Mouse (Mus musculus) hindbrain, embryonic 12.5 days (tissue): ENCODE data around the gene Fntb. TPM values are rescaled to one million over a fixed set of nuclear protein-coding genes. Genes with fewer than 3 reads are reported as not detected.

Experiments
- ATAC-seq: fragments of 200-750 bp; cut with Nextera tagmentation; 2 replicates; pipeline ENCODE4 v1.8.0; 2017; ENCODE audit warnings: moderate TSS enrichment; ENCODE audit not compliant: low FRiP score
- H3K27ac ChIP-seq: fragments of 300-500 bp; sonication (generic); 2 replicates; pipeline ENCODE4 v1.5.1; 2016; ENCODE audit warnings: mild to moderate bottlenecking
- H3K27me3 ChIP-seq: fragments of 300-500 bp; sonication (generic); 2 replicates; pipeline ENCODE4 v1.6.1; 2016; ENCODE audit warnings: mild to moderate bottlenecking
- H3K36me3 ChIP-seq: fragments of 300-500 bp; sonication (generic); 2 replicates; pipeline ENCODE4 v1.6.1; 2016; ENCODE audit warnings: mild to moderate bottlenecking
- H3K4me1 ChIP-seq: fragments of 300-500 bp; sonication (generic); 2 replicates; pipeline ENCODE4 v1.6.1; 2016
- H3K4me2 ChIP-seq: fragments of 300-500 bp; sonication (generic); replicated peaks from 2 replicates; pipeline ENCODE4 v1.6.1; 2016; ENCODE audit warnings: mild to moderate bottlenecking
- H3K4me3 ChIP-seq: fragments of 300-500 bp; sonication (generic); 2 replicates; pipeline ENCODE4 v1.5.1; 2016; ENCODE audit warnings: mild to moderate bottlenecking
- H3K9ac ChIP-seq: fragments of 300-500 bp; sonication (generic); 2 replicates; pipeline ENCODE4 v1.6.1; 2016; ENCODE audit warnings: mild to moderate bottlenecking, moderate library complexity
- H3K9me3 ChIP-seq: fragments of 300-500 bp; sonication (generic); replicated peaks from 2 replicates; pipeline ENCODE4 v1.6.1; 2016; ENCODE audit warnings: mild to moderate bottlenecking
- WGBS: fragments of 180-500 bp; shearing (Covaris S2); methylation state at CpG from one replicate; pipeline ENCODE4 v1.1.7; 2016; 5-methylcytosine and 5-hydroxymethylcytosine counted together
- polyA plus RNA-seq: library from polyadenylated mRNA; unstranded; fragments of >200 nt; fragmentation: Nextera tagmentation; extraction: Ambion mirVana; gene quantifications from 2 replicates; pipeline ENCODE4 v1.2.1, GENCODE M21; 2016

The Fntb gene
- polyA plus RNA-seq, 1 experiment from 2014 or later = 37.0 TPM

- no peak overlapping the region for H3K27ac ChIP-seq
- 81% methylated on average over 9 of the region's 9 CpGs for WGBS
- no peaks in the 10 kb centered on the region for H3K9me3 ChIP-seq
- no peaks in the 10 kb centered on the region for H3K4me1 ChIP-seq
- H3K36me3 ChIP-seq = no peaks in the 10 kb centered on the region
- ATAC-seq = no peak
- no peak overlapping the region for H3K9ac ChIP-seq
- no peak overlapping the region for H3K4me3 ChIP-seq
- no peaks in the 10 kb centered on the region for H3K27me3 ChIP-seq
- no peak overlapping the region for H3K4me2 ChIP-seq
Observed at GRCm38 (mm10) chr12:76883824-76884223, 118.4 kb downstream of the Fntb start.

- WGBS = 94% methylated on average over 4 of the region's 4 CpGs
- H3K4me2 ChIP-seq = no peak overlapping the region
- ATAC-seq = no peak
Observed at GRCm38 (mm10) chr12:76885103-76885502, 119.7 kb downstream of the Fntb start.

GRCm38 (mm10) chr12:76886826-76887225 is 121.4 kb downstream of the Fntb start:
- 87% methylated on average over 7 of the region's 7 CpGs for WGBS
- ATAC-seq = no peak

More at GRCm38 (mm10) chr12:76885103-76885502, 119.7 kb downstream of the Fntb start:
- Histone ChIP-seq H3K27me3 (no peaks in the 10 kb centered on the region), H3K36me3 (no peaks in the 10 kb centered on the region), H3K4me1 (no peaks in the 10 kb centered on the region), H3K9me3 (no peaks in the 10 kb centered on the region), H3K27ac (no peak overlapping the region), H3K4me3 (no peak overlapping the region), H3K9ac (no peak overlapping the region)

GRCm38 (mm10) chr12:76887941-76888340 is 122.6 kb downstream of the Fntb start:
- Histone ChIP-seq H3K36me3 (0 out of 2 replicates have a peak, but pooled peaks cover 17% of the 10 kb centered on the region), H3K9me3 (no peaks in the 10 kb centered on the region), H3K27me3 (no peaks in the 10 kb centered on the region), H3K4me1 (no peaks in the 10 kb centered on the region), H3K4me2 (no peak overlapping the region), H3K9ac (no peak overlapping the region), H3K4me3 (no peak overlapping the region), H3K27ac (no peak overlapping the region)
- ATAC-seq = no peak
- 95% methylated on average over 12 of the region's 12 CpGs for WGBS

More at GRCm38 (mm10) chr12:76886826-76887225, 121.4 kb downstream of the Fntb start:
- Histone ChIP-seq H3K9me3 (no peaks in the 10 kb centered on the region), H3K36me3 (0 out of 2 replicates have a peak, but pooled peaks cover 9% of the 10 kb centered on the region), H3K9ac (no peak overlapping the region), H3K27me3 (no peaks in the 10 kb centered on the region), H3K27ac (no peak overlapping the region), H3K4me3 (no peak overlapping the region), H3K4me2 (no peak overlapping the region), H3K4me1 (no peaks in the 10 kb centered on the region)

GRCm38 (mm10) chr12:76889404-76890184 is 124.2 kb downstream of the Fntb start:
- Histone ChIP-seq H3K27me3 (no peaks in the 10 kb centered on the region), H3K9me3 (no peaks in the 10 kb centered on the region), H3K4me1 (no peaks in the 10 kb centered on the region), H3K4me2 (no peak overlapping the region), H3K36me3 (0 out of 2 replicates have a peak, but pooled peaks cover 17% of the 10 kb centered on the region), H3K9ac (no peak overlapping the region), H3K27ac (no peak overlapping the region), H3K4me3 (no peak overlapping the region)
- ATAC-seq = no peak
- WGBS = 91% methylated on average over 11 of the region's 11 CpGs

- H3K4me1 ChIP-seq = peaks cover 4% of the 10 kb centered on the region; the same call in 1 of the 2 replicates
- 0 out of 2 replicates have a peak, but pooled peaks cover 17% of the 10 kb centered on the region for H3K36me3 ChIP-seq
- 62% methylated on average over 3 of the region's 3 CpGs for WGBS
- no peaks in the 10 kb centered on the region for H3K27me3 ChIP-seq
- H3K9ac ChIP-seq = no peak overlapping the region
- no peak overlapping the region for H3K4me3 ChIP-seq
- H3K27ac ChIP-seq = no peak overlapping the region
- 0 out of 2 replicates have a peak, but pooled peaks have one; percentile 29 for ATAC-seq
- H3K4me2 ChIP-seq = no peak overlapping the region
- H3K9me3 ChIP-seq = no peaks in the 10 kb centered on the region
Observed at GRCm38 (mm10) chr12:76891160-76891559, 125.8 kb downstream of the Fntb start.

- 92% methylated on average over 16 of the region's 16 CpGs for WGBS
- no peak overlapping the region for H3K27ac ChIP-seq
- no peak overlapping the region for H3K9ac ChIP-seq
- H3K27me3 ChIP-seq = no peaks in the 10 kb centered on the region
- 0 out of 2 replicates have a peak, but pooled peaks cover 17% of the 10 kb centered on the region for H3K36me3 ChIP-seq
- no peak overlapping the region for H3K4me3 ChIP-seq
- H3K4me2 ChIP-seq = no peak overlapping the region
- no peak for ATAC-seq
- no peaks in the 10 kb centered on the region for H3K9me3 ChIP-seq
- H3K4me1 ChIP-seq = peaks cover 4% of the 10 kb centered on the region; the same call in 1 of the 2 replicates
Observed at GRCm38 (mm10) chr12:76892910-76893695, 127.7 kb downstream of the Fntb start.

GRCm38 (mm10) chr12:76894792-76895559 is 129.6 kb downstream of the Fntb start:
- Histone ChIP-seq H3K27ac (no peak overlapping the region), H3K27me3 (no peaks in the 10 kb centered on the region), H3K9me3 (no peaks in the 10 kb centered on the region), H3K4me2 (no peak overlapping the region), H3K4me1 (peaks cover 4% of the 10 kb centered on the region; the same call in 1 of the 2 replicates), H3K4me3 (no peak overlapping the region), H3K9ac (no peak overlapping the region), H3K36me3 (peaks cover 20% of the 10 kb centered on the region; the same call in 1 of the 2 replicates)
- 80% methylated on average over 10 of the region's 10 CpGs for WGBS
- no peak for ATAC-seq

GRCm38 (mm10) chr12:76895777-76896176 is 130.4 kb downstream of the Fntb start:
- no peak overlapping the region for H3K4me3 ChIP-seq
- H3K4me2 ChIP-seq = no peak overlapping the region
- no peak overlapping the region for H3K9ac ChIP-seq
- peaks cover 4% of the 10 kb centered on the region; the same call in 1 of the 2 replicates for H3K4me1 ChIP-seq
- H3K27ac ChIP-seq = no peak overlapping the region
- H3K36me3 ChIP-seq = peaks cover 27% of the 10 kb centered on the region; the same call in 1 of the 2 replicates
- peak; percentile 16; the same call in 1 of the 2 replicates for ATAC-seq
- H3K9me3 ChIP-seq = no peaks in the 10 kb centered on the region
- WGBS = 41% methylated on average over 7 of the region's 7 CpGs
- H3K27me3 ChIP-seq = no peaks in the 10 kb centered on the region

GRCm38 (mm10) chr12:76896566-76896965 is 131.2 kb downstream of the Fntb start:
- Histone ChIP-seq H3K27me3 (no peaks in the 10 kb centered on the region), H3K9ac (no peak overlapping the region), H3K36me3 (peaks cover 25% of the 10 kb centered on the region; the same call in 1 of the 2 replicates), H3K4me3 (no peak overlapping the region), H3K4me1 (peaks cover 4% of the 10 kb centered on the region; the same call in 1 of the 2 replicates), H3K9me3 (no peaks in the 10 kb centered on the region), H3K27ac (no peak overlapping the region), H3K4me2 (no peak overlapping the region)
- ATAC-seq = no peak
- WGBS = 95% methylated on average over 4 of the region's 4 CpGs

- Histone ChIP-seq H3K27ac (no peak overlapping the region), H3K4me2 (no peak overlapping the region), H3K9me3 (no peaks in the 10 kb centered on the region), H3K4me1 (peaks cover 4% of the 10 kb centered on the region; the same call in 1 of the 2 replicates), H3K36me3 (peaks cover 21% of the 10 kb centered on the region; the same call in 1 of the 2 replicates), H3K27me3 (no peaks in the 10 kb centered on the region), H3K4me3 (no peak overlapping the region), H3K9ac (no peak overlapping the region)
- 83% methylated on average over 10 of the region's 10 CpGs for WGBS
- no peak for ATAC-seq
Observed at GRCm38 (mm10) chr12:76897006-76897405, 131.6 kb downstream of the Fntb start.
